Mouse (Mus musculus) cerebellum, adult 11-12 months (tissue): ENCODE measurements around the gene Gramd1b.

Experiments used
- DNase-seq: peaks from one replicate; pipeline ENCODE4 v3.0.0; 2022

Gene Gramd1b

DNA sequence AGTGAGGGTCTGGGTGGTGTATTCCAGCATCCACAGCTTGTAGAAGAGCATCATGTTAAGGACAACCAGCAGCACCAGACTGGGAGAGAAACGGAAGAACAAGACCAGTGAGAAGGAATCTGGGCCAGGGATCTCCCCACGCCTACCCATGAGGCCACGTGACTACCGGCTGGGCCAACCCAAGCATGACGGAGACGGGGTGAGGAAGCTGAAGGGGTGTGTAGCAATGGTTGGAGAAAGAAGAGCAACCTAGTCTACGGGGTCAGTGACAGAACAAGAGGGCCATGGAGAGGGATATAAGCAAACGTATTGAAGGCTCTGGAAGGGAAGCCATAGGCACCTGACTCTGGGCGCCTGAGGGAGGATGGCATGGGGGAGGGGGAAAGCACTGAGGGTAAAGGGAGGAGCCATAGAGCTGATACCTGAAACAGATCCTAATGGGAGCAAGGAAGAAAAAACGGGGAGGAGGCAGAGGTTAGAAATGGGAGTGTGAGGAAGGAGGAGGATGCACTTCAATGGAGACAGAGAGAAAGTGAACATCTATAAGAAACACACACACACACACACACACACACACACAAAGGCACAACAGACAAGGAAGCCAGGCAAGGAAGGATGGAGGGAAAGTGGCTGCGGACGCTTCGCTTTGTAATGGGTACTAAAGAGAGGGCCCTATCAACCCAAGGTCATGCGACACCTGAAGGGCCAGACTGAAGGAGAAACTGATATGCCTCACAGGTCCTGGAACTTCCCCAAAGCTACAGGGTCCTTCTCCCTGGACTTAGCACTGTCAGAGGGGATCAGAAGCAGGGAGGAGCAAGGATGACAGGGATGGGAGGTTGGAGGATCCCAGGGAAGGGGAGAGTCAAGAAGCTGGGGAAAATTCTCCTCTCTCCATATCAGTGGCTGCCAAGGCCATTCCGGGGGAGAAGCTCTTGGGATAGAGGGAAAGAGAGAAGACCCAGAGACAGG lies 230.9 kb downstream of the Gramd1b start:
- no peak for DNase-seq

DNA sequence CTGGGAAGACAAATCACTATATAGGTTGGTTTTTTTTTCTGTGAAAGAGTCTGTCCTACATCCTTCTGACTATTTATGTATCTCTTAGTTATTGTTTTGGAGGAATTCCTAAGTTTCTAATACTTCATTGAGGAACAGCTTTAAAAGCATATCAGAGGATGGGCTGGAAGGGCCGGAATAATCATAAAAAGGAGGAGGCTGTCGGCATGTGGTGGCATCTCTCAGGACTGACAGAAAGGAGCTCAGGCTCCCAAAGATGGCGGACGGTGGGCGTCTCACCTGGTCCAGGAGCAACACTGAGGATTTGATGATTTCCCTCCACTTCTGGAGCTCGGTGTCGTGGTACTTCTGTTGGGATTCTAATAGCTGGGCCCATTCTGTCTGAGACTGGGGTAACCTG lies 231.9 kb downstream of the Gramd1b start:
- no peak for DNase-seq

DNA sequence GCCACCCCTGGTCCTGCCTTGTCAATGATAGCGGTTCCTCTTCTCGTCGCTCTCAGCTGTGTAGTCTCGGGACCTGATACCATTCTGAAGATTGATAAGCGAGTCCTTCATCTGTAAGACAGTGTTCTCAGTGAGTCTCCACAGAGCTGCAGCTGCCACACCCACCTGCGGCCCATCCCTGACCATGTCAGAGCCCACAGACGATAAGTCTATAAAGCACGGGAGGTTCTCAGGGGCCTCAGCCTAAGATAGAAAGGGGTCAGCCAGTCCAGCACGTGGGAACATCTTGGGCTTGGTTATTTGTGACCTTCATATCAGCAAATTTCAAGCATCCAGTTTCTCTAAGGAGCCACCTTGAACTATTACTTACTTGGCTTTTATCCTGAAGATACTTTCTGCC lies 233.2 kb downstream of the Gramd1b start:
- DNase-seq: no peak

DNA sequence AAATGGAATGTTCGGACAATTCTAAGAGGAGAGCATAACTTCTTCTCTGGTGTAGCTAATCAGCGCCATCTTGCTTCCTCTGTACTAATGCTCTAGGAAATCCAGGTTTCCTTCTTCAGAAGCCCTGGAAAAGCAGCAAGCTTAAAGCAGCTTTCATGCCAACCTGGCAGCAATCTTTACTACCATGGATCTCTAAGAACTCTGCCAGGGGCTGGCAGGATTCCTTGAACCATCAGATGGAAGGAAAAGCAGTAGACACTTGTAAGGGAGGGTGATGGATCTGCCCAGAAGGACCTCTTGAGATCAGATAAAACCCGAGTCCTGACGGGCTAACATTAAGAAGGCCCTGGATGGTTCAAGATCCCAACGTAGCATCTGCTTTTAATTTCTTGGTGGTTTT lies 234.9 kb downstream of the Gramd1b start:
- DNase-seq: peak; percentile 68

DNA sequence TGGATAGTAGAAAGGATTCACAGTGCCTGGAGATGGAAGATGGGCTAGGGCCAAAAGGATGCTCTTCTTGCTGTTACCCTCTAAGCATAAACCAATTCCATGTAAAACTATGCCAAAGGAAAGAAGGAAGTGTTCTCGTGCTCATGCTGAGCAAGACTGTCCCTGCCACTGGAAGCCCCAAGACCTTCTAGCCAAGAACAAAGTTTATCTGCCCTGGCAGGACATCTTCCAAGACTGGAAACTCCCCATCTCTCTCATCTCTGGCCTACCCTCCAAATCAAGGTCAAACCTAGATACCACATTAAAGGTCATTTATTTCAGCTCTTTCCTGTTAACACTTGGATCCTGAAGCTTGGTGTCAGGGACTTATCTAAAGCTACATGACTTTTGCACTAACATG lies 236.3 kb downstream of the Gramd1b start:
- DNase-seq: no peak

DNA sequence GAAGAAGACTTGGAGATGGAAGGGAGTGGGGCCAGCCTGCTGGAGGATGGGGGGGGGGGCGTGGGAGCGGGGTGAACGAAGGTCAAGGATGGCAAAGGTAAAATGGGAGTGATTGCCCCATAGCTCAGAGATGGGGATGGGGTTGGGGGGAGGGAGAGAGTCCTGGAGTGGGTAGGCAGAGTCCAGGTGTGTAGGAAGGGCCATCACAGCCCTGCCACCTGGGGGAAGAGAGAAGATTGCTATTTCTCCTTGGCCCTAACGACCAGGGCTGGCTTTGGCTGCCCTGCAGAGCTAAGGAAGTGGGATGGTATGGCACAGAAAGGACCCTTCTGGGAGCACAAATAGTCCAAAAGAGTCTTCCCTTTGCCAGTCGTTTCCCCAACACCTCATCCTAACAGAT lies 237.0 kb downstream of the Gramd1b start:
- no peak for DNase-seq

DNA sequence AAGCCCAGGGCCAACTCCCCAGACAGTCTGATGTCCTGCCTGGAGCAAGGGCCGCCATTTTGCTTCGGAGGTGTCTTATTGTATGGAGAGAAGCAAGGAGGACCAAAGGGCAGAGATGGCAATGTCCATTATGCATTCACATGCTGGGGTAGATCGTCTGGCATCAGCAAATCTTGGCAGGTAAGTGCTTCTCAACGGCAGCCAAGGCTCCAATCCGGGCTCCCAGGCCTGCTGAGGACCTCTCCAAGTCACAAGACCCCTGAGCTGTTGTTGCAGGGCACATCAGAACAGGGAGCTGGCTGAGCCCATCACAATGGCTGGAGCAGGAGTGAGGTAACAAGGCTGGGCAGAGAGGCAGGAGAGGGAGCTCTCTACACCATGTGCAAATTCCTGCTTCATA lies 237.4 kb downstream of the Gramd1b start:
- no peak for DNase-seq

DNA sequence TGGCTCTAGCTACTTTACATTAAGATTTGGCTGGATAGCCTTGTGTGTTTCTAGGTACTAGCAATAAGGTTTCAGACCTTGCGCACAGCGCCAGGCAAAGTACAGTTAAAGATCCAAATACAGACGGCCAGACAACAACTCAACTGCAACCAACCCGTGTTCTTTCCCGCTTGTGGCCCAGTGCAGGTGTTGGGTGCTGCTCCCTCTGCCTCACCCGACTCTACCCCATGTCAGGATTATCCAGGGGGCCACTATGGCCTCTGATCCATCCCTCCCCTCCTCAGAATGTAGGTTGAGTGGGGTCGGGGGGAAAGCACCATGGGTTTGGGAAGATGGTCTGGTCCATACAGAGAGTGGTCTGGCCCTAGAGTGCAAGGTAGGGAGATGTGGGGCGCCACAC lies 237.9 kb downstream of the Gramd1b start:
- no peak for DNase-seq

DNA sequence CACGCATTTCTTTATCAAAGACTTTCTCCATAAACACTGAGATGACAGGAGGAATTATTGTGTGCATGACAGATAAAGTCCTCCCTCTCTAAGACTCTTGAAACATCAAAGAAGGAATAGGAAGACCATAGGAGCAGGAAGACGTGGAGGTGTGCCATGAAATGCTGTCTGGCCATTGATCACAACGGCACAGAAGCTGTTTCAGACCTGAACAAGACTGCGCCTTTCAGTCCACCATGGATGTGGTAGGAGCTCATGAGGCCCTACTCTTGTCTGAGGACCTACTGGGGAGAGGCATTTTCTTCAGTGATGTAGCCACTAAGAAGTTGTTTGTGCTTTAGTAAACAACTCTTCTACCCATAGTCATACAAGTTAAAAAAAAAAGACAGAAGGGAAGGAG lies 238.7 kb downstream of the Gramd1b start:
- no peak for DNase-seq

DNA sequence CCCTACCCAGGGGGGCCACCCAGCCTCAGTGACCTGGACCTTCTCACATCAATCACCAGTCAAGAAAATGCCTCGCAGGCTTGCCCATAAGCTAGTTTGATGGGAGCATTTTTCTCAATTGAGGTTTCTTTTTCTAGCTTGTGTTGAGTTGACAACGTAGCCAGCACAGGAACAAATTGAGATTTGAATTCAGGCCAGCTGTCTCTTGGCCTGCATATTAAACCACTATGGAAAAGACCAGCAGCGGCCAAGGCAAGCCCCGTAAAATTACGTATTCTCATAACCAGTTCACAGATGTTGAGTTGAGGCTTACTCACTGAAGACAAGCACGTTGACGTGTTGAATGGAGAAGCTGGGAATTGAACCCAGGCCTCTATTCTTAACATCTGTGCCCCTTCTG lies 248.2 kb downstream of the Gramd1b start:
- no peak for DNase-seq

DNA sequence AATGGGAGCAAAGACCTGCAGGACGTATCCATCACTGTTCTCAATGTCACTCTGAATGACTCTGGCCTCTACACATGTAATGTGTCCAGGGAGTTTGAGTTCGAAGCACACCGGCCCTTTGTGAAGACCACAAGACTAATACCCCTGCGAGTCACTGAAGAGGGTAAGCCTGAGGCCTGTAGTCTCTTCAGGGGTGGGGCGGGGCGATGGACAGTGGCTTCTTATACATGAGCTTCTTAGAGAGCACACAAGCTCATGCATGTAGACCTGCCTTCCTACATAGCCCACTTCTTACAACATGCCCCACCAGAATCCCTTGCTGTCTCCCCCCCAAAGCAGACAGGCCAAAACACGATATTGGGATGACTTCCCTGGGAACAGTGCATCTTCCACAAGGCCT lies 251.7 kb downstream of the Gramd1b start:
- DNase-seq: no peak

DNA sequence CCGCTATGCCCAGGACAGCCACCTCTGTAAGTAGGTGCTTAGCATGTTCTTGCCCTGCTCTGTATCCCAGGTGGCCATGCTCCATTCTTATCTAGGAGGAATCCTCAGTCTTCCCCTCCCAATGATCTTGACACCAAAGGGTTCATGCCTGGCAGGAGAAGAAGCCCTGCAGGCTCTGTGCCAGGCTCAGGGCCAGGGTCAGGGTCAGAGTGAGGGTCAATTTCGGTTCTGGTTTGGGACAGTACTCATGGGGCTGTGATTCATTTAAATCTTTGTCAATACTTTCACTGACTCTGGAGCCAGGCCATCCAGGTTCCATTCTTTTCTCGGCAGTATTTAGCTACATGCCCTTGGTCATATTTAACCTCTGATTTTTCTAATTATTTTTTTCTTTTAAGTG lies 253.5 kb downstream of the Gramd1b start:
- no peak for DNase-seq

DNA sequence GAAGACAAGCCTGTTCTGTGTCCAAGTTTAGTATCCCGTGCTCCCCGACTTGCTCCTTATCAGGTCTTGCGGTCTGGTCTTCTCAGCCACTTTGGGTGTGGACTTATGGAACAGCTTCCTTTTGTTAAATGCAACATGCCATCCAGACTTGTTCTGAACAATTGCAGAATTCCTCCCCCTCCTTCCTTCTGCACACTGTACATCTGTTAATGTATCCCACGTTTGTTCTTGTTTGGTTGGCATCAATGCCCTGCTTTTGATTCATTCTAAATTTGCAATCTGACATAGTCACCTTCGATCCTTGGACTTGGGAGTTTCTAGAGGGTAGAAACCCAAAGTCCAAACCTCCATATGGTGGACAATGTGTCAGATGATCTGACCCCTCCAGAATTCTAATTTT lies 255.3 kb downstream of the Gramd1b start:
- DNase-seq: no peak

DNA sequence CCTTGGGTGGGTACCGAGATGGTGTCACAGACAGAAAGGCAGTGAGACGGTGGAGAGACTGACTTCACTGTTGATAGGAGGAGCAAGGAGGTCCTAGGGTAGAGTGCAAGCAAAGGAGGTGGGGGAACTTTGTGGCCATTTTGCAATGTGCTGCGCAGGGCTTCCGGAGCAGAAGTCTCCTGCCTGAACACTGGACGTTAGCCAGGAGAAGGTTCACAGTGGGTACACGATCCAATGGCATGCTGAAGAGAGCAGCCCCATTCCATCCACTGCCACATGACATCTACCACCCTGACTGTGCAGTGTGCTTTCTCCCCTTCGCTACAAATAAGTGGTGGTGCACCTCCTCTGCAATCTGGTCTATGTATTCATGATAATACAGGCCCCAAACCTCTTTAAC lies 258.4 kb downstream of the Gramd1b start:
- no peak for DNase-seq

DNA sequence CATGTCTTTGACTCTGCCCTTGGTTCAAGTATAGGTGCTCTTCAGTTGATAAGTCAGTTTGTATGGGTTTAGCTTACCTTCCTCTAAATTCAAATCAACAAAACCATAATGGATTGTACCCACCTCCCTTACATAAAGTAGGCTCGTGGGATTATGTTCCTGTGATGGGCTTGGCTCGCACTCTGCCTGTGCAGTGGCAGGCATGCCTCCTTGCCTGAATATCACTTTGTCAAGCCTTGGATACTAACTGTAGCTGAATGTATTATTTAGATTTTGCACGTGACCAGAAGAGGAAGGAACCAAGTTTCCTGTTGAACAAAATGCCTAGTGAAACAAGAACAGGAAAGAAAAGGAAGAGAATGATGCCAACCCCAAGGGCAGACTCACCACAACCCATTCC lies 260.1 kb downstream of the Gramd1b start:
- no peak for DNase-seq

DNA sequence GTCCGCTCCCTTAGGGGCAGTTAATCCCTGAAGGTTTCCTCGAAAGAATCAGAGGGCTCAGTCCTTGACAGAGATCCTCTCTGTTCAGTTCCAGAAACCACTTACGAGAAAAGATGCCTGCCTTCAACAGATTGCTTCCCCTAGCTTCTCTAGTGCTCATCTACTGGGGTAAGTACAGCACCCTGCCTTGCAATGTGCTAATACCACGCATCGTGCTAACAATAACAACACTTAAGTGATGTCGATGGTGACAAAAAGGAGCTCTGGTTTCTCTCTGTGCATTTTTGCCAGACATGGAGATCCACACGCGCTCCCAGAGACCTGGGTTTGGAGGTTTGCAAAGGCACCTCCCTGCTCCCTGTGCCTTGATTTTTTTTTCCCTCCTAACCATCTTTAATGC lies 261.3 kb downstream of the Gramd1b start:
- DNase-seq: no peak

DNA sequence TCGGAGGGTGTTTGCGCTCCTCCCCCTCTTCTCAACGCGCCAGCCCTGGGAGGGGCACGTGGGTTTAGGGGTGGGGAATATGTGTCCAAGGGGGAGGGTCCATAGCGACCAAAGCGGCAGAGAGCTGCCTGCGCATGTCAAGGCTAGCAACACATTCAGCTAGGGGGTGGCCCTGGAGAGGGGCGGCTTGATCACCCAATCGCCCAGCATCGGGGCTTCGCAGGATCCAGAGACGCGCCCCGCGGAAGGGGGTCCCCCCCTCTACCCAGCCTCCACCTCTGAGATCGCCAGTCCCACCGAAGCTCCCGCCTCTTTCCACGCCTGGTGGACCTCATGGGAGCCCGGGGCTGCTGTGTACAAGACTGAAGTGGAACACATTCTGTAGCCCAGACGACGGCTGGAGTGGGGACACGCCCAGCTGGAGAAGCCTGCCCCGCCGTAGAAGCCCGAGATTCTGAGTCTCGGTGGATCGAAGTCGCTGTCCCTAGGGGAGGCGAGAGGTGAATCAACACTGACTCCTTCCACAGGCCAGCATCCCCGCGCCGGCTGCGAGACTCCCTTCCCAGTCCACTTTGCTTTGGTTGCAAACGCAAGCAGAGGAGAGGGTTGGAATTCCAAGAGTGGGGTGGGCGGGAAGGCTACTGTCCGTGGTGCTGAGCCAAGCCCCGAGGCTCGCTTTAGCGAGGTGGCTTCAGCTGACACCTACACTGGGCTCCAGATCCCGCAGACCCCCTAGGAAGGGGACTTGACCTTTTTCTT lies 261.9 kb downstream of the Gramd1b start, which contains the start of gene Scn3b:
TSS of gene Scn3b (plus strand) at position 115 of the 759 bp plus-strand sequence.
- no peak for DNase-seq

DNA sequence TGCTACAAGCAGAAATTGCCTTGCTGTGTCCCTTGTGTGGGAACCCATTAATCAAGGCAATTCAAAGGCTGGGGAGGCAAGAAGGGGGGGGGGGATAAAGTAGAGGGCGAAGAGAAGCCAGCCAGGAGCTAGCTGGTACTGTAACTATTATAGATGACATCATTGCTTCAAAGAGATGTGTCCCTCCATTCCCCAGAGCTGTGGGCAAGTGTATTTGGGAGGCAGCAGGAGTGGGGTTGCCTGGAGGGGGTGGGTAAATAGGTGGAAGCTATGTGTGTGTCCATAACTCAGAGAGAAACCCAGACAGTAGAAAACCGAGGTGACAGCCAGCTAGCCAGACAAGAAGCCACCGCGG lies 262.5 kb downstream of the Gramd1b start:
- no peak for DNase-seq

DNA sequence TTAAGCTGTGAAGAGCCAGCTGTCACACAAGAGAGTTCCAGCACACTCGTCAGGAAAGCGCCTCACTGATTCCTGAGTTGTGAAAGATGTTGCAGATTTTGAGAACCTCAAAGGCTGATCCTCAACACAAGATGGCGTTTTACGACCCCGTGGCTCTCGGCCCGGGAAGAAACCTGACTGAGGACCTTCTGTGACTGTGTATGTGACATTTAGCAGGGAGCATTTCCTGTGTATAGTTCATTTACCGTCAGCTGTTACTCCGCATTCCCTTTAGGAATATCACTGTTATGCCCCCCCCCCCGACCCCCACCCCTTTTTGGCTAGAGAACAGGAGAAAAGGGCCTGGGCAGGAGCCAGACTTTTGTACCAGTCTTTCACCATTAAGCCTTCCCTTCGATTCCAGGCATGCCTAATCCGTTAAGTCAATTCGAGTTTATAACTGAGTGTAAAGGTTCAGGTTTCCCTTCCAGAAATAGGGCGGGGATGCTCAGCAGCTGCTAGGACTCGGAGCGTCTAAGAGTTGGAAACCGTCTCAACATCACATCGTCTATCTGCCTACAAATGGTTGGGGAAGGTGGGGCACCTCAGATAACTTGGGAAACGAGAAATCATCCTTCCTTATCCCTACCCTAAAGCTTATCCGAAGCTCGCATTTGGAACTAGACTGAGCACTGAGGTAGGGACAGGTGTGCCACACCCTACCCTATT lies 263.0 kb downstream of the Gramd1b start:
- no peak for DNase-seq

DNA sequence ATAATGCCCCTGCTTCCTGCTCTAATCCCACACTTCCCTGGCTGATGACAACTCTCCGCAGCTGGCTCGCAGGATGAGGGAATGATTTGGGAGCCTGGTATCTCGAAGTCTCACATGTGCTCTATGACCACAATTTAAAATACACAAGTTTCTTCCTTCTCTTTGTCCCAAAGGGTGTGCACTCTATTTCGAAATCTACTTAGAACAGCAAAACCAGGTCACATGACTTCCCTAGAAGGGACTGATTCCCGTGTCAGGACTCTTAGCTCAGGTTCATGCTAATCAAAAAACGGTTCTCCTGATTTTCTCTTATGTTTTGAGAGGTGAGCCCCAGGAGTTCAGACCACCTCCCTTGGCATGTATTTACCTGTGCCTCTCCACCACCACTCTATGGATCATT lies 267.3 kb downstream of the Gramd1b start:
- no peak for DNase-seq

DNA sequence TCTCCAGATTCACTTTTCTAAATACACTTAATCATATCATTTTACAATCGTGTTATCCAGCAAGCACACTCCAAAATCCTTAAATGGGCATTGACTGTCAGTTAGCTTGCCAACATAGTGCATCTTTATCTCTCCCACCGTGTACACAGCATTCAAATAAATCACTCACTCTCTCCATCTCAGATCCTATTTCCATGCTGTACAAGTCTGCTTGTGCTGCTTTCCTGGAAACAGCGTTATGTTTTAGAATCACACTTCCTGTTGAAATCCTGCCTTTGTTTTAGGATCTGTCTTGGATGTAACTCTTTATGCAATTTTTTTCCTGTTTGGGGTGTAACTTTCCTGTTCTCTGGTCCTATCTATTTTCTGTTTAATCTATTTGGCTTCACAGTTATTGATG lies 278.7 kb downstream of the Gramd1b start:
- DNase-seq: no peak

DNA sequence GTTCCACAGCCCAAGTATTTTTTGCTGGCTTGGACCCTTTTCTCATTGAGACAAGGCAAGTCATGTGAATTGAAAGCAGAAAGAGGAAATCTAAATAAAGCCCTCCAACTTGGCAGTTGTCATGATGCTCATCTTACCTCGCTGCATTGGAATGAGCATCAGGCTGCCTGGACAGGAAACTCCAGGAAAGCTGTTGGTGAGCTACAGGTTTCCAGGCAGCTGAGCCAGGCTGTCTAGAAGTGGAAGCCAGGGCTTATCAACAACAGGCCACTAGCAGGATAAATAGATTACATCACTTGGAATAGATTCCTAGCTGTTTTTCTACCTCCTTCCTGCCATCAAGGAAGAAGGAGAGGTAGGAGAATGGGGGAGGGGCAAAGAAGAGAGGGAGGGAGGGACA lies 282.1 kb downstream of the Gramd1b start:
- DNase-seq: no peak

DNA sequence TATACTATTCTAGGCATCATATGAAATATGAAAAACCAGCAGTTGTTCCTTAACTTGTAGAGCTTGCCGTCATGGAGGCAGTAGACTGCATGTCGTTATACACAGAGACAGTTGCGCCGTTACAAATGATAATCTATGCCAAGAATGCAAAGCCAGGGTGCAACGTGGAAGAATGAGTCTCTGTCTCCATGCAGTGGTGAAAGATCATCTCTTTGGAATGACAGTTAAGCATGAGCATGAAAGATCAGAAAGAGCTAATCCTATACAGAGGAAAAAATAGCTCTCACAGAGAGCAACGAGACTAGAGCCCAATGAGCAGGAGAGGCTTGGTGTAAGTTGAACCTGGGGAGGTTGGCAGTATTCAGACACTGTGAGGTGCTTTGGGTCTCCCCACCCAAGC lies 284.5 kb downstream of the Gramd1b start:
- DNase-seq: no peak
